Mouse (Mus musculus): ENCODE data around the gene Gm28363. TPM values are rescaled to one million over a fixed set of nuclear protein-coding genes. Genes with fewer than 3 reads are reported as not detected.

Gene Gm28363
- polyA plus RNA-seq (2014; fragmentation: Illumina TruSeq; extraction: RNeasy Lipid Tissue Mini Kit (QIAGEN cat#74804); ENCODE audit: low read depth, low replicate concordance) = not detected

GRCm38 (mm10) chr1:117696831-117697230 lies at the start of gene Gm28363:
Gene Gm28363, plus strand, starts transcription at chr1:117697131.

Other genes with a start within 250 kb of the Gm28363 start
- not detected for gene B020011L13Rik, start 84.0 kb downstream of the Gm28363 start, polyA plus RNA-seq (2014; fragmentation: Illumina TruSeq; extraction: RNeasy Lipid Tissue Mini Kit (QIAGEN cat#74804); ENCODE audit: low read depth, low replicate concordance)
- not detected for gene Gm28360, start 132.9 kb downstream of the Gm28363 start, polyA plus RNA-seq (2014; fragmentation: Illumina TruSeq; extraction: RNeasy Lipid Tissue Mini Kit (QIAGEN cat#74804); ENCODE audit: low read depth, low replicate concordance)
- not detected for gene Gm28168, start 230.9 kb downstream of the Gm28363 start, polyA plus RNA-seq (2014; fragmentation: Illumina TruSeq; extraction: RNeasy Lipid Tissue Mini Kit (QIAGEN cat#74804); ENCODE audit: low read depth, low replicate concordance)